Mouse (Mus musculus): Measurements from ENCODE around the gene BC017158.

DNA sequence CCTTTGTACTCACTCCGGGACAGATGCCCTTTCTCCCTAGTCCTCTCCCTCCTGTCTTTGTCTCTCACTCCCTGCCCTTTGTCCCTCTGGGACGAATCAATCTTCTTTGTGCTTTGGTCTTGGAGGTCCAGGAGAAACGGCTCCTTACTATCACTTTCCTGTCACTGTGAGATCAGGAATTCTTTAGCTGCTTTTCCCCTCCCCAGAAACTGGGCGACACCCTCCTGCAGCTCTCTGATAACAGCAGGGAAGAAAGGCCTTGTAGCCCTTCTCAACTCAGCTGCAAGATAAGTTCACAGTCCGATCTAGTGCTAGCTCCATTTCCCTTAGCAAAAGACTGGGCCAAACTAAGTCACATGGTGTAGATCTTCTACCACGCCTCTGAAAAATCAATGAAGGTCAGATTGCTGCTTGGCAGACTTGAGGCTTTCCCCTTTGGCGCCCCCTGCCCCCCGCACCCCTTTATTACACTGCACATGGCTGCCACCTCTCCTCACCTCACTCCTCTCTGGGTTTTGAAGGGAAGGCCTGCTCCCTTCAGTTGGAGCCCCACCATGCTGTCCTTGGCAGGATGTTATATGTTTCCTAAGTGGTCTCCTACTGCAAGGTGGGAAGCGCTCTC lies 8.9 kb downstream of the BC017158 start:
- TF ChIP-seq CTCF (conservative IDR thresholded peaks at IDR 0.05; ENCODE audit: low read length) (peak; percentile 57), POU5F1 (IDR thresholded peaks at IDR 0.05; ENCODE audit: borderline replicate concordance, low read length) (no peak), NANOG (IDR thresholded peaks at IDR 0.05; ENCODE audit: borderline replicate concordance, low read length) (no peak)

All from E14TG2a.4 (cell line).